Mouse (Mus musculus) spleen, postnatal 14 days (tissue): ENCODE results near the gene Gm43191.
A peak's percentile ranks its signal among the peaks of the same experiment; 100 is the strongest.
"Not testable (repeated sequence)": the region's sequence is repeated elsewhere in the genome, so short reads cannot be mapped to it uniquely, and the experiment has no call there.

ENCODE experiments used
- DNase-seq, 2 experiments: peaks; one replicate each; pipeline ENCODE4 v3.0.0; 2021 to 2022; ENCODE audit warnings: low spot score in 2 of 2

Gene Gm43191

DNA sequence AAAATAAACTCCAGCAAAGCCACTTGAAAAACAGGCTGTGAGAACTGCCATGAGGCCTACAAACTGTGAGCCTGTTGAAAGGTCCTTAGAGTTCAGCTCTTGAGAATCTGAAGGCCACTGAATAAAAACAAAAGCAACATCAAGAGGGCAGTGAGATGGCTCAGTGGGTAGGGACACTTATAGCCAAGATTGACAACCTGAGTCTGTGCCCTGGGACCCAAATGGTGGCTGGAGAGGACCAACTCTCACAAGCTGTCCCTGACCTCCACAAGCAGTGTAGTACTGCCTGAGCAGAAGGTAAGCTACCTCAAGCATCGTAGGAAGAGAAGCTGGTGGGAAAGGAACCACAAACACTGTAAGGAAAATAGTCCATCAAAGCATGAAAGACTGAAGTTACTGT is at the start of gene Gm43191:
TSS of gene Gm43191 (minus strand) at position 101 of the 400 bp plus-strand sequence.
- DNase-seq = no peak

DNA sequence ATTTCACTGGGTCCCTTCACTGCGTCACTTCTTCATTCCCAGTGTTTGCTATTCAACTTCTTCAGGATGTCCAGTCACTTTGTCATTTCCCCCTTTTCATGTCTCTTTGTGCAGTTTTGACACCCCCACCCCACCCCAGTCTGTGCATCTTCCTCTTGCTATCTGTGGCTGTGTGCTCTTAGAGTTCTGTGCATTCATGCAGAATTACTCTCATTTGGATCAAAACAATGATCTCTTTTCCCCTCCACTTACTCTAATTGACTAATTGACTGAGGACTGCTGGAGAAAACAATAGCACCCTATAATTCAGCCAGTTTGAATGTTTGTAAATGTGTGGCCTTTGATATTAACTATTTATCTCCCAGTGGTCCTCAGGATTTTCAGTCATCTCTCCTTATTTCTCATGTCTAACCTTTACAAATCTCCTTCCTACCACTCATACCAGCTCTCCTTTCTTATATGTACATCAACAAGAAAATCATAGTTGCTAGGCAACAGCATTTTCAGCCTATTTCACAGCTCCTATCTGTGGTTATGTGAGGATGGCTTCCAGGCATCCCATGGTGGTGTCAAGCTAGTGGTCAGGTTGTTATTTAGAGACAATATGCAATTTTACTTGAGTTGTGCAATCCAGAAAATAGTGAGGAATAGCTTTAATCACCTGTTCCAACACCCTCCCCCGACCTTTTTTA is 48.6 kb upstream of the Gm43191 start:
- DNase-seq = no peak

DNA sequence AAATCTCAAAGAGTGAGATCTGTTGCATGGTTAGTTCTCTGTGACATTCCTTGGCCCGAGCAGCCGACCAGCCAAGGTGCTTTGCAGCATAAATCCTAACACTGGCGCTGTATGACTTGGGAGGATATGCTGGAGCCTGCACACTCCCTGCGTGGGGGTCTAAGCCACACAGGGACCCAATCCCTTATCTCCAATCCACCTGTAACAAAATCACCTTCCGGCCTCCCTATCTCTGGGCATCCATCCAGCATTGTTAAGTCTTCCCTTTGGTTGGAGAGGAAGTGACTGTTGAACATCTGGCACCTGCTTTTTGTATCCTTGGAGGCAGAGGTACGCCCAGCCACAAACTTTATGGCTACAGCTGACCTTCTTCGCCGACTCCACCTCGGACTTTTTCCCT is 45.7 kb upstream of the Gm43191 start:
- no peak for DNase-seq

DNA sequence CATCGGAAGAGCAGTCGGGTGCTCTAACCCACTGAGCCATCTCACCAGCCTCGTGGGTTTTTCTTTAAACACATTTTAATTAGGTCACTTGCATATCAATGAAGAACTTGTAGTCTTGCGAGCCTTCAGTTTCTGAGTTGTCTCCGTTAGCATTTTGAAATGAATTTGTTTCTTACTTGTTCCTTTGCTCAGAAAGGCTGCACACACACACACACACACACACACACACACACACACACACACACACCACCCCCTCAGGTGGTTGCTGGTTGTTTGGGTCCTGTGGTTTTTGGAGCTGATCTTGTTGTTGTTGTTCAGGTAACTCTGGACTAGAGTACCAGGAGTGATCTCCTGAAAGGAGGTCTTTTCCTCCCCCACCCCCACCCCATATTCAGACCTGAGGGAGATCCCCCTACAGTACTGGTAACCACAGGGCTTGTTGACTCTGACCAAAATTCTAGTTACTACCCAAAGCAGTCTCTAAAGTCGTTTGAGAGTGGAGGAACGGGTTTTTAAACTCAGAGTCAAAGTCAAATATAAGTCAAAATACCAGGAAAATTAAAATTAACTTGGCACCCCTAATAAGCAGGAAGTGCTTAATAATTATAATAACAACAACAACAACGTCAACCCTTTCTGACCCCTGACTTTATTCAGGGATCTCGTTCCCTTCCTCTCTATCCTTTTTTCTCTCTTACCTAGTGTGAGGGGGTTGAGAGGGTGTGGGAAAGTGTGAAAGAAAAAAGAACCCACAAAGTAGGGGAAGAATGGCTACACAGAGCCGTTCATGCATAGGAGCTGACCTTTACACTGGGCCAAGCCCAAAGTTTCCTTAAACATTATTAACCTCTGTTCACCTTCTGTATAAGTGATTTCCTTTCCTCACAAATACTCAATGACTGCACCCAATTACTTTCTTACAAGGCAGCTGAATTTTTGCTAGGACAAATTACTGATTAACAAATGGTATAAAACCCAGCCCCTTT is 42.7 kb upstream of the Gm43191 start:
- DNase-seq = no peak

DNA sequence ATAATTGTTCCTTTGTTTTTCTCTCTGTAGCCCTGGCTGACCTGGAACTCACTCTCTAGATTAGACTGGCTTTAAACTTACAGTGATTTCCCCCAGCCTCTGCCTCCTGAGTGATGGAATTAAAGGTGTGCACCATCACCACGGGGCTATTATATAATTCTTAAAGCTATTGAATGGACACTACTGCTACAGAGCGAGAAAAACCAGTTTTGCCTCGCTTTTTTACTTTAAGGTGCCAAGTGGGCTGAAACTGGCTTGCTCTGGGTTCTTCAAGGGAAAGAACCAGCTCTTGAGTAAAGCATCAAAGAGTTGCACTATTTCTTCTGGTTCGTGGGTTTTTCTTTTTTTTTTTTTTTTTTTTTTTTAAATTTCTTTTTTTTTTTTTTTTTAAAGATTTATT is 41.9 kb upstream of the Gm43191 start:
- no peak for DNase-seq

DNA sequence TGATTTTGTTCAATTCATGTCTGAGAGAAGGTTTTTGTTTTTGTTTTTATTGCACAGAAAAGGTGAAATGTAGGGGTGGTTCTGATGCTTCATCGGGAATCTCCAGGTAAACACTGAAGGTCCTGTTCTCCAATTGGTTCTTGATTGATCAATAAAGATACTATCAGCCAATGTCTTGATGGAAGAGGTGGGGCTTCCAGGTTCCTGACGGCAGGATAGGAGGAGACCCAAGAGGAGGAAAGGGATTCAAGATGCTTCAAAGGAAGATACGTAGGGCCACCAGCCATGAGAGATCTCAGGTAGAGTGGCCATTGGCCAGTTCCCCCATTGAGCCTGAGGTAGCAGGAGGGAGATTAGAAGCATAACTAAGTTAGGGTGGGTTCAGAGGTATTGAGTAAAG is 37.9 kb upstream of the Gm43191 start:
- DNase-seq = no peak

DNA sequence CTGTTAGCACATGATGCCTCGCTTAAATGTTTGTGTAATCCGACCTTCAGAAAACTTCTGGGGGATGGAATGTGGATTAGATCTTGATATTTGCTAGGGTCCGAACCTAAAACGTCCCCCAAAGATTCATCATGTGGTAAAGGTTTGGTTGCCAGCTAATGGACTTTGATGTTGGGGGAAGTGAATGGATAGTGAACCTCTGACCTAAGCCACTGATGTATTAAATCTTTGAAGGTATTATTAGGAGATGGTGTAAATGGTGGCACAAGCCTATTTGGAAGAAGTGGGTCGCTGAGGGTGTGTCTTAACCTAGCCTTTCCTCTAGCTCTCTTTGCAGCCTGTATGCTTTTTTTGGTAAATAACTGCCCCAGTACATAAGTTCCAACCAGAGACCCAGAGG is 32.0 kb upstream of the Gm43191 start:
- DNase-seq = no peak

DNA sequence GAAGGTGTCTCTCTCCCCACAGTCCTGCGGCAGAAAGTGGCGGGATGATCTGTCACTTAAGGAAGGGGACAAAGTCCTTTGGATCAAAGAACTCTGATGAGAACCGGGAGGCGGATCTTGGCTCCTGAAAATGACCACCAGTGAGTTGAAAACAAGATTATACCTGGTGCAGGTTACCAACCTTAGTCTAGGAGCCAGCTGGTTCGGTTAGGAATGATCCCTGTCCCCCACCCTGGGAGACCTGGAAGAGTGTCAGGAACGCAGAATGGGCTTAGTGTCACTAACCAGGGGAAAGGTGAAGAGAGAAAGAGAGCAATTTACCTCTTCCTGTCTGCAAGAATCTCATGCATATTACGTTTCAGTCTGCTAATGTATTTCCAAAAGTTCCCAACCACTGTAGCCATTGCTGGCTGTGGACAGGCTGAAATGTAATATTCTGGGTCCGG is 31.4 kb upstream of the Gm43191 start, which contains the start of gene Slc35a3:
TSS of gene Slc35a3 (minus strand) at position 396 of the 446 bp plus-strand sequence.
- DNase-seq = no peak

DNA sequence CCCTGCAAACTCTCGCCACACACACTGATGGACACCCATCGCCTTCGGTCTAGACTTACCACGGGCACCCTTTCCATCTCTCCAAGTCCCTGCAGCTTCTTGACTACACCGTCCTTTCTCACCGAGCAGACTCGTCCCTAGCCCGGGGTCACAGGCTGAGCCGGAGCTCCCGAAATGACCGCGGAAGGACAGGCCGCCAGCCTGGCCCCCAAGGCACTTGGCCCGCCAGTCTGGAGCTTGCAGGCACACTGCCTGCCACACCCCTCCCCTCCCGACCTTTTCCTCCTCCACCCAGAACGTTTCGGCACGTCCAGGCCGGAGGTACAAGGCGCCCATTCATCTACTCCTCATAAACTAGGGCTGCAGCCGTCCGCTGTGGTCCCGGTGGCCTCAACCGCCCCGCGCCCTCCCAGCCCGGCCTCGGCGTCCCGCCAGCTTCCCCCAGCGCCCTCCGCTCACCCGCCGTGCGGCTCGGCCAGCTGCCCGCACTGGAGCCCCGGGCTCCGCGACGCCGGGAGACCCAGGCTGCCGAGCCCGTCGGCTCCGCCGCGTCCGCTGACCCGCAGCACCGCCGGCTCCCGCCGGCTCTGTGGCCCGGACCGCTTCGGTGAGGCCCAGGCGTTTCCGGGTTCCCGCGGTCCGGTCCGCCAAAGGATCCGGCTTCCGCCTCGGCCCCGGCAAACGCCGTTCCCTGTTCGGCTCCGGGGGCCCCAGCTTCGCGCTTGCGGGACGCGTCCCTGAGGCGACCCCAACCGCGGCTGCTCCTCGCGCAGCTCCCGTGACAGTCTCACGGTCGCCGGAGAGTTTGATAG is 30.8 kb upstream of the Gm43191 start:
- DNase-seq = peak; percentile 57 to 74

DNA sequence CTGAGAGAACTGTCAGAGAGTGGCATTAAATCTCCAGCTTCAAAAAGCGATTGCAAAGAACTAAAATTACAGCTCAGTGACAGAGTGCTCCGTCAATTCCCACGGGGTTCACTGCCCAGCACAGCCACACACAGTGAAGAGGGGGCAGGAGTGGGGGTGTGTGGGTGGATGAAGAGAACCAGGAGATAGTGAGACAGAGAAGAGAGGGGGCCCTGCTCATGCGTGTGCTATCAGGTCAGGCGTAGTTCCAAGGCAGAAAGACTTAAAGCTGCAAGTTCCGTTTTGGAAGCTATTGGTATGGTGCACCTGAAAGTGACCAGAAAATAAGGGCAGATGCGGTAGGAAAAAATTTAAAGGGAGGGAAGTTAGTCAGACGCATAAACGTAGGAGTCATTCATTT is 29.9 kb upstream of the Gm43191 start:
- DNase-seq = no peak

DNA sequence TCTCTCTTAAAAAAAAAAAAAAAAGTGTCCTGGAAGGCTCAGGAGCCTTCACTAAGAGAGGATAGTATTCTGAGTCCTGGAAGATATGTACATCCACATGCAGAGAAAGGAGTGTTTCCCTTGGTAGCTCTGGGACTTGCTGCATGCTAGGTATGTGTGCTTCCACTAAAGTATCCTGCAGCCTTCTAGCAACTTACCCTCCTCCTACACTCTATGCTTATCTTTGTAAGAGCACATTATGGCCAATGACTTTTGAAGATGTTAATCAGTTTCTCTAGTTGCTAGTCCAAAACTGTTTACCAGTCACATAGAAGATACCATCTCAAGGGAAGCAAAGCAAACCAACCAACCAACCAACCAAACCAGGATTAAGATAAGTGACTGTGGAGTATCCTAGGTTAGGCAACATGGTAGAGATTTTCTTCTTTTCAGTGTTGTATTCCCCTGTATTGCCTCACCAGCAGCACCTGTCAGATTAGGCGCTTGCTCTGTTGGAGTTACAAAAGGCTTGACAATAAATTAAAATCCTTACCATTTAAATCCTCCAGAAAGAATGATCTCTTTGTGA is 24.7 kb upstream of the Gm43191 start:
- DNase-seq = no peak

DNA sequence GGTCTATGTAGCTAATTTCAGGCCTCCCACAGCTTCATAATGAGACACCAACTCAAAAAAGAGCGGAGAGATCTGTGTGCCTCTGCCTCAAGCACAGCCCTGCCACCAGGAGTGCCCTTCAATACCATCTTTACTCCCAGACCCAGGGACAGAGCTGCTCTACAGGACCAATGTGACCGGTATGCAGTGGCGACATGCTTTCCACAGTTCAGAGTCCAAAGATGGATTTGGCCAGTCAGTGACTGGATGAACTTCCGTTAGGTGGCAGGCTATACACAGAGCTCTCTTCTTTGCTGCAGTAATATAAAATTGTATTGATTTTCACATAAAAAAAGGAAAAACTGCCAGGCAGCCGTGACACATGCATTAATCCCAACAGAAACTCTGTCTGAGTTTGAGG is 22.8 kb upstream of the Gm43191 start:
- DNase-seq = no peak

DNA sequence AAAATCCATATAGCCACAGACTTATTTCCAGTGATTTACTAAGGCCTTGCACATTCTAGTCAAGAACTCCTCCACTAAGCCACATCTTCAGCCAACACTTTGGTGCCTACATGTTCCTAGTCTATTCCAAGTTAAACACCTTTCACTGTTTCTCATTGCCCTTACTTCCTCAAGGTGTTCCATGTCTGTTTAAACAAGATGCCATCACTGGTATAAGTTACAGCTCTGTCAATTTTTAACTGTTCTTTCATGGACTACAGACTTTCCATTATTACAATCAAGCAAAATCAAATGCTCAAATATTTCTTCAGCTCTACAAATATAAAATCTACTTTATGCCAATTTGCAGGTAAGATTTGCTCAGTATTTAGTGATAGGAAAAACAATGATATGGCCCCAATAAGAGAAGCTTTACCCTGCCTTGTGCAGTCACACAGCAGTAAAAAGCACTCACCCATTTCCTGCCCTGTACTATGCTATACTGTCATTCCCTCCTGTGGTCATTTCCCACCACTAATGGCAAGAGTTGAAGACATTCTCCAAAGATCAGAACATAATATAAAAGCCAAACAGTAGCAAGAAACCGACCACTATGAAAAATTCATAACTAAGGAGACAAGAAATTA is 21.7 kb upstream of the Gm43191 start:
- no peak for DNase-seq

DNA sequence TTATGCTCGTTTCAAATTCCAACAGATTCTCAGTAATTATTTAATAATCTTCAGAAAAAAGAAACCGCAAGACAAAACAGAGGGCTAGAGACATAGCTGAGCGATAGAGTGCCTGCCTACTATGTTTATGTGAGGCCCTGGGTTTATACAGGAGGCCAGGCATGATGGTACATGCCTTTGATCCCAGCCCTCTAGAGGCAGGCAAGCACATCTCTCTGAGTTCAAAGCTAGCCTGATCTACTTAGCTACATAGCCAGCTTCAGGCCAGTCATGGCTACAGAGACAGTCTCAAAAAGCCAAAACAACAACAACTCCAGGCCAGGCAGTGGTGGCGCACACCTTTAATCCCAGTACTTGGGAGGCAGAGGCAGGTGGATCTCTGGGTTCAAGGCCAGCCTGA is 20.5 kb upstream of the Gm43191 start:
- DNase-seq = no peak

DNA sequence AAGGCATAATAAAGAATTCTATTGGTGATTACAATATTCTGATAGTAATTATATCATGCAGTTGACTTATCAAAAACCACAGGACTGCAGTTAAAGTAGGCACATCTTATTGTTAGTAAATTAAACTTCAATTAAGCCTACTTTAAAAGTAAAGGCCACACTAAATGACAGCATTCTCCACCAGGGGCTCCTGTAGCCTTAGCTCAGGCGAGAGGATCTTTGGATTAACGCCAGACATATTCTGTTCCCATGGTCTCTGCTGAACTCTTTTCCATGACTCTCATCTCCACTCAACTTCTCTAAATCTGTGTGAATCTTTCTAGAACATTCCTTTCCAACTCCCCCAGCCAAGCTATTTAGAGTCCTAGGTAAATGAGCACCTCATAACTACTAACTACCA is 17.7 kb upstream of the Gm43191 start:
- DNase-seq = no peak

DNA sequence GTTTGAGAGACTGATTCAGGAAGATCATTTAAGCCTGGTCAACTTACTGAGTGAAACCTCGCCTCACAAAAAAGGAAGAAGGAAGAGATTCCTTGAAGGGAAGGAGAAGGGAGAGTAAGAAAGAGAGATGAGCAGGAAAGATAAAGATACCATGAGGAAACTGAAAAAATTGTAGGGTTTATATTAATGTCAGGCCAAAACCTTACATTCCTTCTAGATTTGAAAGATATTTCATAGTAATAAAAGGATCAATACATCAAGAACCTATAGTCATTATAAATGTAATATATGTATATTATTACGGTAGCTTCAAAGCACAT is 14.6 kb upstream of the Gm43191 start:
- no peak for DNase-seq

DNA sequence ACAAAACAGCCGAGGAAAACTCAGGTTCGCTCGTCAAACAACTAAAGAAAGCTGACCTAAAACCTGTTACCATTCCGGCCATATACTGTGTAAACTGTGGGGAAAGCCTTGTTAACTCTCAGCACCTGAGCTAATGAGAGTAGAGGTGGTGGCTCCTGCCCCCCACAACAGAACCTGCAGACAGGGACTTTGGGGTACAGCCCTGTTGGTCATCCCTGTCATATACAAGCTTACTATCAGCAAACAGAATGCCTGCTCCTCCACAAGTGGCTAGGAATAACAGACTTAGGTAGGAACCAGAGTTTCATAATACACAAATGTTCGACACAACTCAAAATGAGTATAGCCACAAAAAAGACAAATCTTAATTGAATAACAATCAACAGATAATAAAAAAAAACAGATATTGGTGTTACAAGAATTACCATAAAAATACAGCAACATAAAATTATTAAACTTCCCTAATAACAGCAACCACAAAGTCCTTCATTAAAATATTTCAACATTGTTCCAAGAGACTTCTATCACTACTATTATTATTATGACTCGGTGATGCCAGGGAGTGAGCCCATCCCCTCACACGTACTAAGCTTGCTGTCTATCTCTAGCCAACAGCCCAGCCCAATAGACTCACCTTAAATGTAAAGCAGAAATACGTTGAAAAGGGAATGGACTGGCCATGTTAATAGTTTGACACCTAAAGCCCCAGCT is 14.1 kb upstream of the Gm43191 start:
- no peak for DNase-seq

DNA sequence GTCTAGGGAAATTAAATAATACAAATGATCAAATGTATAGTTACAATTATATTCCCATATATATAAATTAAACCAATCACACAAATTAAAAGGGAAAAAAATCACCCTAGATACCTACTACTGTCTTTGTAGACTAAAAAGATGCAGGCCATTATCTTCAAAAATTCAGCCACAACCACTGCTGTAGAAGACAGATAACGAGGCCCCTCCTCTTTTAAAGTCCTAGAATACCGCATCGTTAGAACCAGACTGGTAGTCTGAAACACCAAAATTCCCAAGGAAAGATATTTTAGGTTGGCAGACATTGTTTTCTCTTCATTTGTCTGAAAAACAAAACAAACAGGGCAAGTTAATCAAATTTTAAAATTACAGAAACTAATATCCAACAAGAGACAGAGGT is 13.3 kb upstream of the Gm43191 start:
- no peak for DNase-seq

DNA sequence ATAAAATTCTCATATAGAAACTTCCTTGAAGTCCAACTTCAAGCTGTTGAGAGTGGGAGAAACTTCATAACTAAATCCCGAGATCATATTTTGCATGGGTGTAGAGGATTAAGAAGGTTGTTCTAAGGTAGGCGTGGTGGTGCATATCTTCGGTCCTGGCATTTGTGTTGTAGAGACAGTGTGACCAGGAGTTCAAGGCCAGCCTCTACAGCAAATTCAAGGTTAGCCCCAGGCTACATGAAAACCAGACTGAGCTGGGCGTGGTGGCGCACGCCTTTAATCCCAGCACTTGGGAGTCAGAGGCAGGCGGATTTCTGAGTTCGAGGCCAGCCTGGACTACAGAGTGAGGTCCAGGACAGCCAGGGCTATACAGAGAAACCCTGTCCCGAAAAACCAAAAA is 16.8 kb downstream of the Gm43191 start:
- not testable (repeated sequence) for DNase-seq

DNA sequence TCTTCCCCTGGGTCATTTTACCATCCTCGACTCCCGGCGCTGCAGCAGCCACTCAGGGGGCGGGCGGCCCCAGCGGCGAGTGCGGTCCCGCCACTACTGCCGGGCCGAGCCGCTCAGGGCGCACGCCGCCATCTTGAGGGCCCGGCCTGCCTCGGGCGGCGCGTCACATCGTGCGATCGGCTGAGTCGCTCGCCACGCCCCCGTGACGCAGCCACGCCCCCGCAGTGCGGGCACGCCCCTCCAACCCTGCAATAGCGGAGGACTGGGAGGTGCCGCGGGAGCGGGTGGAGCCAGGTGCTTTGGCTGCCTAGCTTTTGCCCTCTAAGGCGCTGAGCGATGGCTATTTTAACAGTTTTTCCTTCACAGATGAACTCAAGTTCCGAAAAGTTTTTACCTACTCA is 18.6 kb downstream of the Gm43191 start, which contains the start of gene Mfsd14a:
TSS of gene Mfsd14a (minus strand) at position 215 of the 401 bp plus-strand sequence.
- peak; percentile 100 for DNase-seq
